Mouse (Mus musculus): ENCODE data around the gene Gm49601. TPM values are rescaled to one million over a fixed set of nuclear protein-coding genes. Genes with fewer than 3 reads are reported as not detected.

The Gm49601 gene
- polyA plus RNA-seq (2015; fragmentation: Nextera tagmentation; extraction: Ambion mirVana), result 1.1 and 1.5 TPM in 2 replicates

DNA sequence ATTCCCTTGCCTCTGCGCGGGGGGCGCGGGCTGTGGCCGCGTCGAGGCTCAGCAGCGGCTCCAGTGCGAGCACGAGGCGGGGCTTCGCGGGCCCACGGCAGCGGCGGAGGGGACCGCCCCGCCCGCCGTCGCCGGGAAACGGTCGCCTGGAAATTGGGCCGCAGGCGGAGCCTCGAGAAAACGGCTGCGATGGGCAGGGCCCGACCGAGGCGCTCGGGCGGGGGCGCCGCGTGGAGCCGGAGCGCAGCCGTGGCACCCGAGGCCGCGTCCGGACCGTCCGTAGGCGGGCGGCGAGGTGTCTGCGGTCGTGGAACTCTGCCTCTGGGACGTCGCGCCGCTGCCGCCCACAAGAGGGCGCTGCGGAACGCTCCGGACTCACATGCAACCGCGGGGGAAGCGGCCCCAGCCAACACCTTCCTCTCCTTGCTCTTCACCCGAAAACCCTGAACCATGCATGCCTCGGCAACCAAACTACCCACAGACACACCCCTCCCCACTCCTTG, at the start of gene Gm49601:
Gene Gm49601, minus strand, starts transcription at position 52 of the 503 bp plus-strand sequence.

DNA sequence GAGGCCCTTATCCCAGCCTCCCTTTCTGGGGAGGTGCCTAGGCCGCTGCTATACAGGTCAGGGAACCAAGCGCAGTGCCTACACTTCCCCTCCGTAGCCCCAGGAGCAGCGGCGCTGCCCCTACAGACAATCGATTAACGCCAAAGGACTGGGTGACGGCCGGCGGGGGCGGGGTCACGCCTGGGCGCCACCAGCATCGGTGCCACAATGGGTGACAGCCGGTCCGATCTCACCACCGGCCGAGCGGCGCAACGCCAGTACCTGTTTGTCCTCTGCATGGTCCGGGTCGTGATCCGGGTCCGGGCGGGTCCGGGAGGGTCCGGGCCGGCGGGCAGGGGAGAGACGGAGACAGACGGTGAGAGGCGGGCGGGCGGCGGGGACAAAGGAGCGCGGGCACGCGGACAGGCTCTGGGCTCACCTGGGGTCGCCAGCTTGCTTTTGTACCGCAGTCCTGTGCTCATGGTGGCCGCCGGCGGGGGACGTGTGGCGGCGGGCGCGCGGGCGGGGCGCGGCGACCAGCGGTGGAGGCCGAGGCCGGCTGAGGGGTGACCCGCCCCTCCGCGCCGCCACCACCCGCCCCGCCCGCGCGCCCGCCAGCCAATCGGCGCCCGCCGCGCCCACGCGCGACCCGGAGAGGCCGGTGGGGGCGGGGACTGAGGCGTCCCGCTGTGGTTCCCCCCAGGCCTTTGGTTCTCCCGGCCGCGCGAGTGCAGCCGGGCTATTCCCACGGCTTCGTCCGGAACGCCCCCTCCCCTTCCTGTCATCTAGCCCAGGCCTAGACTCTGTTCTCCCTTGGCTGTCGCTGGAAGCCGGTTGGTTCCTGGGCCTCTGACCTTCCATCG, 3.4 kb upstream of the Gm49601 start, which contains the start of gene Sept5:
Gene Sept5, minus strand, starts transcription at position 565 of the 842 bp plus-strand sequence.

DNA sequence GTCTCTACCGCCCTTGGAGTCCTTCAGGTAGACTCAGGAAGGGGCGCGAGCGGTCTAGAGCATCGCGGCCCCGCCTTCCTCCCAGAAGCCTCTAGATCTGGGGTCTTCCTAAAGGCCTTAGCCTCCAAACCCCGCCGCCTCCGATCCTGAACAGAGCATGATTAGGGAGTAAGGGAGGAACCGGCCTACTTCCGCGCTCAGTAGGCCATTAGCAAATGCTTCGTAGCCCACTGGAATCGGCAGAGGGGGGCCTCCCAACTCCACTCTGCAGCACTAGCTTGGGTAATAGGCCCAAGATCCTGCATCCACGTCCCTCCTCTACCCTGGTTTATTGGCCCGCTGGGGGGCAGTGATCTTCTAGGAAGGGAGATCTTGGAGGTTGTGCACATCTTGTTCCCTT, 4.2 kb downstream of the Gm49601 start, which contains the start of gene Gp1bb:
Gene Gp1bb, minus strand, starts transcription at position 385 of the 400 bp plus-strand sequence.

DNA sequence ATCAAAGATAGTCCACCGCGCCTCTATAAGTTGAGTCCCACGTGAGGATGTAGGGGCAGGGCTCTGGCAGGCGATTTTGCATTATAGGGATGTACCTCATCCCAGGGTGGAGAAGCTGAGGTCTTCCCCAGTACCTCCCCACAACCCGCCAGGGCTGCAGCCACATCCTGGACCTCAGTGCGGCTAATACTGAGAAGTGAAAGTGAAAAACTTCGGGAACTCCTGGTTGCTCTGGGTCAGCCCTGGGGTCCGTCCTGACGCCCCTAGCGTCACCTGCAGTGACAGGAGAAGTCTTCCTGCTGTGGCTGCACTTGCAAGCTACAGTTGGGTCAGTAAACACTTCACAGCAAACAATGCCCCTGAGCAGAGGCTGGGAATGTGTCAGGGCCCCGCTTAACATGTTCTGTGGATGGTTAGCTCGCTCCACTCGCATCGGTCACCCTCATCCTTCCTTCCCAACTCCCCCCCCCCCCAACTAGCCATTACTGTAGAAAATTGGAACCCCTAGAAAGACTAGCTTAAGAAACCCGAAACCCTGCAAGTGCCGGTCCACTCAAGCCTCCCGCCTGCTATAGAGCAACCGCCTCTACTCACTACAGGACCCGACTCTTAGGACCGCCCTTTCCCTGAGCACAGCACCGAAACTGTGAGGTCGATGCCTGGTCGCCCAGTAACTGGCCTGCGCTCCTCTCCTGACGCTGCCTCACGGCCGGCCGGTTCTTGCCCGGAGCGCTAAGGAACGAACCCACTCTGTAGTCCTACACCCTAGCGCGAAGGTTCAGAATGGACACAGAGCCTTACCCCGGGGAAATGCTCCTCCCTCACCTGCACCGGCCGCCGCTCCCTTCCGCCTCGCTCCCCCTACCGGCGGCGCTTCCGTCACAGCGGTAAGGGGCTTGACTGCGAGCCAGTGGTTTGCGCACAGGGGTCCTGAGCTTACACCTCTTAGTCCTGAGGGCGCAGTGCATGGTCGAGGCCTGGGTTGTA, 36.1 kb downstream of the Gm49601 start, which contains the start of gene Tbx1:
Gene Tbx1, minus strand, starts transcription at position 868 of the 987 bp plus-strand sequence.

Other genes with a start within 250 kb of the Gm49601 start
- 18.6 and 18.8 TPM in 2 replicates for gene Txnrd2, start 200.0 kb downstream of the Gm49601 start, polyA plus RNA-seq (2015; fragmentation: Nextera tagmentation; extraction: Ambion mirVana)
- 163 and 182 TPM in 2 replicates for gene Comt, start 199.6 kb downstream of the Gm49601 start, polyA plus RNA-seq (2015; fragmentation: Nextera tagmentation; extraction: Ambion mirVana)
- 9.1 and 11.1 TPM in 2 replicates for gene Gnb1l, start 127.7 kb downstream of the Gm49601 start, polyA plus RNA-seq (2015; fragmentation: Nextera tagmentation; extraction: Ambion mirVana)
- gene Rtl10, start 127.5 kb downstream of the Gm49601 start, polyA plus RNA-seq (2015; fragmentation: Nextera tagmentation; extraction: Ambion mirVana), result 1.6 and 2.2 TPM in 2 replicates
- gene Tbx1, start 35.8 kb downstream of the Gm49601 start, polyA plus RNA-seq (2015; fragmentation: Nextera tagmentation; extraction: Ambion mirVana), result 0.47 and 0.51 TPM in 2 replicates
- 5.2 and 6.6 TPM in 2 replicates for gene Gp1bb, start 4.0 kb downstream of the Gm49601 start, polyA plus RNA-seq (2015; fragmentation: Nextera tagmentation; extraction: Ambion mirVana)
- 33.1 and 43.4 TPM in 2 replicates for gene Sept5, start 3.5 kb upstream of the Gm49601 start, polyA plus RNA-seq (2015; fragmentation: Nextera tagmentation; extraction: Ambion mirVana)
- 27.9 and 36.5 TPM in 2 replicates for gene Cldn5, start 150.4 kb upstream of the Gm49601 start, polyA plus RNA-seq (2015; fragmentation: Nextera tagmentation; extraction: Ambion mirVana)
- gene Ufd1, start 185.4 kb upstream of the Gm49601 start, polyA plus RNA-seq (2015; fragmentation: Nextera tagmentation; extraction: Ambion mirVana), result 68.8 and 69.4 TPM in 2 replicates
- gene Cdc45, start 185.6 kb upstream of the Gm49601 start, polyA plus RNA-seq (2015; fragmentation: Nextera tagmentation; extraction: Ambion mirVana), result 7.9 and 10.9 TPM in 2 replicates
- gene 2510002D24Rik, start 210.2 kb upstream of the Gm49601 start, polyA plus RNA-seq (2015; fragmentation: Nextera tagmentation; extraction: Ambion mirVana), result 30.5 and 34.4 TPM in 2 replicates
- gene Gm28539, start 210.2 kb upstream of the Gm49601 start, polyA plus RNA-seq (2015; fragmentation: Nextera tagmentation; extraction: Ambion mirVana), result not detected in 2 replicates

Data from urinary bladder, postnatal 0 days (tissue).